Mouse (Mus musculus) forebrain, embryonic 12.5 days (tissue): ENCODE measurements around the gene Lrrc3c. TPM values are rescaled to one million over a fixed set of nuclear protein-coding genes. Genes with fewer than 3 reads are reported as not detected.

Experiments used
- ATAC-seq: fragments of 200-750 bp; cut with Nextera tagmentation; 2 replicates; pipeline ENCODE4 v1.8.0; 2017; ENCODE audit warnings: moderate TSS enrichment; ENCODE audit not compliant: low FRiP score
- H3K27ac ChIP-seq: fragments of 300-500 bp; sonication (generic); 2 replicates; pipeline ENCODE4 v1.5.1; 2016; ENCODE audit warnings: mild to moderate bottlenecking
- H3K27me3 ChIP-seq: fragments of 300-500 bp; sonication (generic); 2 replicates; pipeline ENCODE4 v1.6.1; 2016; ENCODE audit warnings: mild to moderate bottlenecking
- H3K36me3 ChIP-seq: fragments of 300-500 bp; sonication (generic); replicated peaks from 2 replicates; pipeline ENCODE4 v1.6.1; 2016; ENCODE audit warnings: mild to moderate bottlenecking
- H3K4me1 ChIP-seq: fragments of 300-500 bp; sonication (generic); 2 replicates; pipeline ENCODE4 v1.6.1; 2016
- H3K4me2 ChIP-seq: fragments of 300-500 bp; sonication (generic); 2 replicates; pipeline ENCODE4 v1.6.1; 2016; ENCODE audit warnings: mild to moderate bottlenecking, moderate library complexity
- H3K4me3 ChIP-seq: fragments of 300-500 bp; sonication (generic); replicated peaks from 2 replicates; pipeline ENCODE4 v1.5.1; 2016; ENCODE audit warnings: mild to moderate bottlenecking
- H3K9ac ChIP-seq: fragments of 300-500 bp; sonication (generic); 2 replicates; pipeline ENCODE4 v1.6.1; 2016; ENCODE audit warnings: mild to moderate bottlenecking
- H3K9me3 ChIP-seq: fragments of 300-500 bp; sonication (generic); 2 replicates; pipeline ENCODE4 v1.6.1; 2016
- WGBS: fragments of 180-500 bp; shearing (Covaris S2); methylation state at CpG from one replicate; pipeline ENCODE4 v1.1.7; 2016; 5-methylcytosine and 5-hydroxymethylcytosine counted together
- polyA plus RNA-seq: library from polyadenylated mRNA; unstranded; fragments of >200 nt; fragmentation: Nextera tagmentation; extraction: Ambion mirVana; gene quantifications from 2 replicates; pipeline ENCODE4 v1.2.1, GENCODE M21; 2016

The Lrrc3c gene
- polyA plus RNA-seq, 1 experiment from 2014 or later, result not detected

DNA sequence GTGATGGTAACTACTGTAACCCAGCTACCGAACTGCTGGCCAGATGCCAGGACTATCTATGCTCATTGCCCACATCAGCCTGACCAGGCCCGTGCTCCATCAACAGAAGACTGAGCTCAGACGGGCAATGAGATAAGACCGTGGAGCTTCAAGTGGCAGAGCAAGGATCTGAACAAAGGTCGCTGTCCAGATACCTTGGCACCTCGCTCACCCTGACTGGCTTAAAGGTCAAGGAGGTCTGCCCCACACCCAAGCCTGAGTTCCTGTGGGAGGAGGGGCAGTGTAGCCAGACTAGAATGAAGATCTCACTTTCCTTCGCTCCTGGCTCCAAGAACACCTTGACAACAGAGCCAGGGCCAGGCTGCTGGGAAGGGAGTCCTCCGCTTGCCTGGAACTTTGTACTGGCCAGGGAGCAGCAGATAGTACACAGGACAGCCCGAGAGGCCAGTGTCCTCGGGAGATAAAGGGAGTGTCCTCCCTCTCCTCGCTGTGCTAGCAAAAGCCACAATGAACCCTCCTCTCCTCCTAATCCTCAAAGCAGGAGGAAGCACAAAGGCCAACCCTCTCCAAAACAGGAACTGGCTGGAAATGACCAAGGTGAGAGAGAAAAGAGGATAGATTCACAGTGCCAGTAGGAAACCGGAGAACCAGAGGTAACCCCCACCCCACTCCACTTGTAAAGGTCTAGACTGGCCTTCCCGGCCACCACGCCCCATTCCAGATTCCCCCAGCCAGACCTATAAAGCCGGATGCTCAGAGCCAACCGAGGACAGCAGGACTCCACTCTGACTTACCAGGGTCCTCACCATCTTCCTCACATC, 17.6 kb upstream of the Lrrc3c start:
- Histone ChIP-seq H3K36me3 (peaks cover 39% of the 10 kb centered on the region), H3K4me3 (no peak overlapping the region), H3K9me3 (no peaks in the 10 kb centered on the region), H3K27me3 (no peaks in the 10 kb centered on the region), H3K9ac (no peak overlapping the region), H3K4me2 (no peak overlapping the region), H3K27ac (peak overlapping the region; percentile 21; the same call in 1 of the 2 replicates), H3K4me1 (peaks cover 9% of the 10 kb centered on the region)
- no peak for ATAC-seq
- 67% methylated on average over 16 of the region's 16 CpGs for WGBS

GRCm38 (mm10) chr11:98581286-98582029, 16.6 kb upstream of the Lrrc3c start:
- ATAC-seq, result no peak
- H3K27ac ChIP-seq, result 0 out of 2 replicates have a peak overlapping the region, but pooled peaks have one; percentile 21
- H3K36me3 ChIP-seq, result peaks cover 39% of the 10 kb centered on the region

DNA sequence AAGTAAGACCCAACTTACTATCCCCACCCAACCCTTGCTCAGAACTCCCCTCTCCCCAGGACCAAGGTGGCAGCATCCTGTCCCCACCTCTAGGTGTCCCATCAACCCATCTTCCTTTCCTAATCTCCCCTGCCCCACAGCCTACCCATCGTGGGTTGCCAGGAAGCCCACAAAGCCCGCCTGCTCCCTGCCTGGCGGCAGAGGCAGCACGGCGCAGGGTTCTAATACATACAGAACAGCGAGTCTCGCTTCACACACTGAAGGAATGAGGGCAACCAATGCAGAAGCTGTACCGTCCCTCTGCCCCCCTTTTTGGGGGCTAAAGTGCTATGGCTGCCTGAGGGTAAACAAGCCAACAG, 16.1 kb upstream of the Lrrc3c start:
- Histone ChIP-seq H3K9me3 (no peaks in the 10 kb centered on the region), H3K36me3 (peaks cover 39% of the 10 kb centered on the region), H3K4me3 (no peak overlapping the region), H3K4me1 (peaks cover 19% of the 10 kb centered on the region), H3K4me2 (no peak overlapping the region), H3K9ac (no peak overlapping the region), H3K27ac (no peak overlapping the region), H3K27me3 (no peaks in the 10 kb centered on the region)
- ATAC-seq, result no peak
- WGBS, result 83% methylated on average over 8 of the region's 8 CpGs

More at GRCm38 (mm10) chr11:98581286-98582029, 16.6 kb upstream of the Lrrc3c start:
- no peak overlapping the region for H3K9ac ChIP-seq
- H3K9me3 ChIP-seq, result no peaks in the 10 kb centered on the region
- peaks cover 19% of the 10 kb centered on the region for H3K4me1 ChIP-seq
- no peaks in the 10 kb centered on the region for H3K27me3 ChIP-seq
- WGBS, result 75% methylated on average over 17 of the region's 17 CpGs
- no peak overlapping the region for H3K4me3 ChIP-seq
- H3K4me2 ChIP-seq, result no peak overlapping the region

DNA sequence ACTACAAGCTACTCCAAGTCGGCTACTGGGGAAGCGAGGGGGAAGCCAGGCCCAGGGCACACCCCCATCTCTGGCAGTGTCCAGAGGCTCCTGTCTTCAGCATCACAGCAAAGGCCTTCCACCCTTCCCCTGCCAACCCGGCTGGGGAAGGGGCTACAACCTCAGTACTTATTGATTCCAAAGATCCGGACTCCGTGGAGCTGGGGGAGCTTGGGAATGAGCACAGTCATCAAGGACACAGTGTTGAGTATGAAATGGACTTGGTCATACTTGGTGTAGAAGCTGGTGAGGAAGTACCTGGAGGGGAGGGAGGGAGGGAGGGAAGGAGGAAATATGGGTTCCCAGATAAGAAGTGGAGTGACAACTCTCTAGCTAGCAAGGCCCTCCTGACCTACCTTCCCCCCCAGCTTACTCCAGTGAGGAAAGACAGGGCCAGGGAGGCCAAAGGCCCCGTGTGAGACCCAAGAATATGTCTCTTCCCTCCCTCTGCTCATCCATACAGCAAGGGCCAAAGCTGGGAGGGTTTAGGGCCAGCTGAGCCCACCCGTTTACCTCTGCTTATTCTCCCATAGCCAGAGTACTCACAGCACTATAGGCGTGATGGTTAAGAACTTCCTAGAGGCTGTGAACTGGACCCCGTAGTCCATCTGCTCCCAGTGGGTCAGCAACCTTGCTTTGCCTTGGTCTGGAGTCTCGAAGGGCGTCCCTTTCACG, 15.4 kb upstream of the Lrrc3c start:
- ATAC-seq, result no peak
- Histone ChIP-seq H3K4me3 (no peak overlapping the region), H3K27ac (peak overlapping the region; percentile 5; the same call in 1 of the 2 replicates)

GRCm38 (mm10) chr11:98583265-98583552, 14.9 kb upstream of the Lrrc3c start:
- Histone ChIP-seq H3K27ac (no peak overlapping the region), H3K4me1 (peaks cover 29% of the 10 kb centered on the region), H3K9ac (no peak overlapping the region), H3K4me3 (no peak overlapping the region), H3K4me2 (no peak overlapping the region), H3K9me3 (no peaks in the 10 kb centered on the region), H3K36me3 (peaks cover 39% of the 10 kb centered on the region), H3K27me3 (no peaks in the 10 kb centered on the region)
- WGBS, result 92% methylated on average over 3 of the region's 3 CpGs
- ATAC-seq, result no peak

More for the DNA sequence above, 15.4 kb upstream of the Lrrc3c start:
- no peak overlapping the region for H3K4me2 ChIP-seq
- no peaks in the 10 kb centered on the region for H3K9me3 ChIP-seq
- peaks cover 24% of the 10 kb centered on the region for H3K4me1 ChIP-seq
- WGBS, result 91% methylated on average over 12 of the region's 12 CpGs
- no peak overlapping the region for H3K9ac ChIP-seq
- peaks cover 39% of the 10 kb centered on the region for H3K36me3 ChIP-seq
- H3K27me3 ChIP-seq, result no peaks in the 10 kb centered on the region

GRCm38 (mm10) chr11:98583571-98583970, 14.5 kb upstream of the Lrrc3c start:
- Histone ChIP-seq H3K27ac (no peak overlapping the region), H3K9me3 (no peaks in the 10 kb centered on the region), H3K4me3 (no peak overlapping the region), H3K9ac (no peak overlapping the region), H3K36me3 (peaks cover 39% of the 10 kb centered on the region), H3K27me3 (no peaks in the 10 kb centered on the region), H3K4me1 (peaks cover 32% of the 10 kb centered on the region), H3K4me2 (no peak overlapping the region)
- no peak for ATAC-seq
- WGBS, result 45% methylated on average over 3 of the region's 3 CpGs

DNA sequence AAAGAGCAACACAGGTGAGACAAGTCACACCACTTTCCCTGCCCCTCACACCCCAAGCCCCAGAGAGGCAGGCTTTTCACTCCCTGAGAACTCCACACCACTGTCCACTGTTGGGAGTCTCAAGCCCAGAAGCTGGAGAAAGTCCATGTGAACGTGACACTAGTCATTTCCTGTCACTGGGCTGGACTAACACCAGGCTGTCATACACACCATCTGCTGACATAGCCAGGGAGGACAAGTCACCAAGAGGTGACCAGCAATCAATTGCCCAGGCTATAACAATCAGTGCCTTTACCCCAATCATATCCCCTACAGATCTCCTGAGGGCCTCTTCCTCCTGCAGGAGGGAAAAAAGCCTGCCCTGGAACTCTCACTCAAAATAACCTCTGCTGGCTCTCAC, 13.9 kb upstream of the Lrrc3c start:
- H3K4me2 ChIP-seq, result no peak overlapping the region
- no peaks in the 10 kb centered on the region for H3K27me3 ChIP-seq
- no peak overlapping the region for H3K9ac ChIP-seq
- no peaks in the 10 kb centered on the region for H3K9me3 ChIP-seq
- ATAC-seq, result no peak
- 79% methylated on average over 1 of the region's 1 CpGs for WGBS
- peaks cover 33% of the 10 kb centered on the region for H3K4me1 ChIP-seq
- no peak overlapping the region for H3K4me3 ChIP-seq
- H3K27ac ChIP-seq, result no peak overlapping the region
- H3K36me3 ChIP-seq, result peaks cover 39% of the 10 kb centered on the region

DNA sequence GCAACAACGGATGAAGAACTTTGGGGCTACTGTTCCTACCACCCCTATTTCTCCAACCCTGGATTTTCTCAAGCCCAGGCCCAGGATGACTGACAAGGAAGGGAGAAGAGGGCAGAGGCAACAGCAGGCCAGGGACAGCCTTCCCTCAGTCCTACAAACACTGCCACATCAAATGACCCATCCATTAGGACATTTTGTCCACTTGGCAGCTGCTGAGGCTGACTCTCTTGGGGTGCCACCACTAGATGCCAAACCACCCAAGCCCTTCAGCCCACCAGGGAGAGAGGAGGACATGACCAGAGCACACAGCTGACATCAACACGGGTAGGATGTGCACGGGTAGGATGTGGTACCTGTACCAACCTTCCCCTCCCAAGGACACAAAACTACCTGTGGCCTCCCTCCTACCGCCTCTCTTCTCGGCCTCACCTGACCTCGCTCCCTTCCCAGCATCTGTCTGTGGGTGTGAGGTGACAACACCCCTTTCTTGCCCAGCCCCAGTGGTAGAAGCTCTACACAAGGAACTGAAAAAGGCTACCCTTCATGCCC, 13.4 kb upstream of the Lrrc3c start:
- Histone ChIP-seq H3K9ac (no peak overlapping the region), H3K9me3 (no peaks in the 10 kb centered on the region), H3K27me3 (0 out of 2 replicates have a peak, but pooled peaks cover 4% of the 10 kb centered on the region), H3K27ac (no peak overlapping the region), H3K36me3 (peaks cover 39% of the 10 kb centered on the region), H3K4me3 (no peak overlapping the region), H3K4me1 (peaks cover 33% of the 10 kb centered on the region), H3K4me2 (no peak overlapping the region)
- 90% methylated on average over 6 of the region's 6 CpGs for WGBS
- ATAC-seq, result no peak

DNA sequence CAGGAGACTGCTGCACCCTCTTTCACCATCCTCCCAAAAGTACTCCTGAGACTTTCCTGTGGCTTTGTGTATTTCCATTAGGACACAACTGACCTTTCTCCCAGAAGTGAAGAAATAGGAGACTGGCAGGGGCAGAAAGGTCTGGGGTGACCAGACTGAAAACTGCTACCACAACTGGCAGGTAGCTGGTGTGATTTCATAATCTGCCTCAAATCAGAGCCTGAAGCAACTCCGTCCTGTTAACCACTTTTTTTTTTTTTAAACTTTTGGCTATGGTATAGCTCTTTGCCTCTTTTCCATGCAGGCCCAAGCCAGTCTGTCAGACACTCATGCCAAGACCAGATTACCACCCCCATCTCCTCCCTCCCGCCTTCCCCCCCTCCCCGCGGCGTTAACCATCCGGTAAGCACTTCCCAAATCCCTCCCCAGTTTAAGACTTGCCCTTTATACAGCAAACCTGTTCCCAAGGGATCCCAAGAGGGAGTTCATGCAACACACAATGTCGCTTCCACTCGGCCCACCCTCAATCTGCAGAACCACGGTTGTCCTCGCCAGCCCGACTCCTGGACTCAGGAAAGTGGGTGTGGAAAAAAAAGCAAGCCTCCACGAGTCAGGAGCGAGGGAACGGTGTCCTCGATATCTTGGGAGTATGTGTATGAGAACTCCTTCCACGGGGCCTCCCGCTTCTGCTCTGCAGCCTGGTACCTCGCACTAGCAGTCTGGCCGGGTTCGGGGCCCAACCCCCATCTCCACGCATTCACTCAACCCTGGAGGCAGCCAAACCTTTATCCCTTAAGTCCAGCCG, 11.8 kb upstream of the Lrrc3c start:
- peak; percentile 19; the same call in 1 of the 2 replicates for ATAC-seq
- Histone ChIP-seq H3K36me3 (peaks cover 29% of the 10 kb centered on the region), H3K9ac (peak overlapping the region; percentile 84), H3K9me3 (no peaks in the 10 kb centered on the region), H3K27me3 (peaks cover 8% of the 10 kb centered on the region; the same call in 1 of the 2 replicates), H3K4me3 (peak overlapping the region; percentile 77), H3K4me1 (peaks cover 33% of the 10 kb centered on the region), H3K4me2 (peak overlapping the region; percentile 88), H3K27ac (peak overlapping the region; percentile 86)
- 2% methylated on average over 22 of the region's 22 CpGs for WGBS

DNA sequence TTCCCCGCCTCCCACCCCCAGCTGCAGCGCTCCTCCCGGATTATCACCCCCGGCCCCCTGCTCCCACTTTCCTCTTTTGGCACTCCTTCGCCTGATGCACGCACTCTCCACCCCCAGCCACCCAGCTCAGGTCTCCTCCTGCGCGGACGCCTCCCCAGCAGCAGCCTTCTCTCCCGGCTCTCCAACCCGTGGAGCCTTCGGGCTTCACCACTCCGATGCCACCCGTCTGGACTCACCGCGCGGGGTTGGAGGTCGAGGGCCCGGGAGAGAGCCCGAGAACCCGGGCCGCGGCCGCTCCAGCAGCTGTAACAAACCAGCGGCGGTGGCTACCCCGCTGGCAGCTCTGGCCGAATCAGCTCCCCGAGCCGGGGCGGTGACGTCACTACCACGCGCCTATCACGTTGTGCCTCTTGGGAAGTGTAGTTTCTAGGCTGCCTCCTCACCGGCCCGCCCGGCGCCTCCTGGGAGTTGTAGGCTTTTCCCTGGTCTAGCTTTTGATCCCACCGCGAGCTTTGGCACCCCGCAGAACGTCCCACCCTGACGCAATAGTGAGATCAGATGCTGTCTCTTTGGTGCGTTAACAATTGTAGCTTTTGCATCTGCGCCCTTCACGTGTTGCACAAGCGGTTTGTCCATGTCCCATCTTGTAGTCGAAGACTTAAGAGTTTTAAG, 11.1 kb upstream of the Lrrc3c start, which contains the start of gene Ormdl3:
Ormdl3 (minus strand) TSS at position 477 of the 672 bp plus-strand sequence.
- Histone ChIP-seq H3K27ac (peak within 1 kb of the TSS; percentile 86), H3K4me2 (peak within 1 kb of the TSS; percentile 88), H3K4me3 (peak within 1 kb of the TSS; percentile 77), H3K27me3 (peaks cover 9% of the 10 kb centered on the region; the same call in 1 of the 2 replicates), H3K9ac (peak within 1 kb of the TSS; percentile 84), H3K9me3 (no peaks in the 10 kb centered on the region), H3K4me1 (peaks cover 33% of the 10 kb centered on the region), H3K36me3 (peaks cover 22% of the 10 kb centered on the region)
- under 1% methylated on average over 49 of the region's 49 CpGs for WGBS
- ATAC-seq, result peak; percentile 97
